Mouse (Mus musculus) liver, adult (tissue): ENCODE measurements around the gene Mcm2.

Source experiments
- GATA4 ChIP-seq: IDR thresholded peaks from 2 replicates; pipeline ENCODE4 v1.6.1; 2014; ENCODE audit warnings: mild to moderate bottlenecking, low read length; ENCODE audit not compliant: insufficient replicate concordance

Gene Mcm2

GRCm38 (mm10) chr6:88934132-88934531 lies 35.6 kb upstream of the Mcm2 start:
- TF ChIP-seq GATA4, result no peak

- no peak for TF ChIP-seq GATA4
Measured at GRCm38 (mm10) chr6:88931449-88931848, 32.9 kb upstream of the Mcm2 start.

GRCm38 (mm10) chr6:88930049-88930448 lies 31.5 kb upstream of the Mcm2 start:
- no peak for TF ChIP-seq GATA4

DNA sequence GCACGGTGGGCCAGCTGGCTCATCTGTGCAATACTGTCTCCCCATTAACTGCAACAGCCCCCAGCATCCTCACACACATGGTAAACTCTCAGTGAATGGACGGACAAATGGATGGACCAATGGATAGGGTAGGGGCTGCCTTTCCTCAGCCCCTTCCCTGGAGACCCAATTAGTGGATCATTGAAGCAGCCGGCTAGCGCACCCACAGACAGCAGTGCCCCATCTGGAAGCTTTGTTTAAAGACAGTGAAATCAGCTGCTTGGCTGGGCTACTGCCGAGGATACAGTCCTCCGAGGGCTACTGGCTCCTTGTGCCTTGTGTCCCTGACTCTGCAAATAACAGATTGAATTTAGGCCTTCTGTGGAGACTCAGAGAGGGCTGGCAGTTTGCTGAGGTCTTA lies 30.9 kb upstream of the Mcm2 start:
- TF ChIP-seq GATA4, result no peak

- no peak for TF ChIP-seq GATA4
Measured at GRCm38 (mm10) chr6:88928576-88928975, 30.0 kb upstream of the Mcm2 start.

DNA sequence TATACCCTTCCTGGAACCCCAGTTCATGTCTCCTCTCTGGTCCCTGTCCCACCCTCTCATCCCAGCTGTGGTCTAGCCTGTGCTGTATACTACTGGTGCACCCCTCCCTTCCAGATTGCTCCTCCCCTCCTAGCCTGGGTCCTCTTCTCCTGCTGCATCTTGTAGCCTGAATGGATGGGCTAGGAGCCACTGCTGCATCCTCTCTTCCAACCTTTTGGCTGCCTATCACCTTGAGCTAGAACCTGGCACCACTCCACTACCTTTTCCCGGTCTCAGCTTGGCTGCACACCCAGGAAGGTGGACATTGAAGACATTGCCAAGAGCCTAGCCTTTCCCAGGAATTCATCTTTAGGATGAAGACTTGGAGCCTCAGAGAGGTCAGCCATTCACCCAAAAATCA lies 29.4 kb upstream of the Mcm2 start:
- TF ChIP-seq GATA4, result no peak

GRCm38 (mm10) chr6:88927595-88927994 lies 29.0 kb upstream of the Mcm2 start:
- TF ChIP-seq GATA4, result no peak

DNA sequence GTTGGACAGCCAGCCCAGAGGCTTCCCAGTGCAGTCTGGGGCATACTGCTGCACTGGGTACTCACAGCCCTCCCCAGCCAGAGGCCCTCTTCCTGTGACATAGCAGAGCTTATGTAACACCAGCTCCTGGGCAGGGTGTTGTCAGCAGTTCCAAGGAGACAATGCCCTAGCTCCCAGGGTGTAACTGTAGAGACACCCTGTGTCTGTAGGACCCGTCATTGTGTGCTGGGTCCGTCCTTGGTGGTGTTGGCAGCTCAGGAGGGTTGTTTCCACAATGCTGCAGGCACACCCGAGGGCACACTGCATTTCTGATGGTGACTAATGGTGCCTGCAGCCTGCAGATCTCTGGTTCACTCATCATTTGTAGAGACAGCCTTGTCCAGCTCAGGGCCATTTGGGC lies 28.3 kb upstream of the Mcm2 start:
- TF ChIP-seq GATA4, result no peak

DNA sequence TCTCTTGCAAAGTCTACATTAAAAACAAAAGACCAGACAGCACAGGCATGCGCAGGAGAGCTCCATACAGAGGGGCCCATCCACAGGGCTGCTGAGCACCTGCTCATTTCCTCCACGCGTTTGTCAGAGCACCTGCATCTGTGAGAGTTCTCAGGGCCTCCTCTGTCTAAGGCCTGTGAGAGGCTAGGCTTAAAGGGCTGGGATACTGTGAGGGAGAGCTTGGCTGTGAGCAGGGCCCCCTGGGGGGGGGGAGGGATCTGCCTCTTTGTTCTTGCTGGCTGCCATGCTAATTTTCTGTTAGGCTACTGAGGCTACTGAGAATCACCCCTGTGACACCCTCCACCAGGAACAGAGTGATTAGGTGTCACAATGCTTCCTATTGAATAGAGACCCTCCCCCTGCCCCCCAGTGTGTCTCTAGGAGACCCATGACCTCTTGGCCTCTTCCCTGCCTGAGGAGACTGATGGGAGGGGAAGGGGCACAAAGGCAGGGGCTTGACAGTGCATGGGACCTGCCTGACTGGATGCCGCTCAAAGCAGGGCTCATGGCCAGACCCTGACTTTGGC lies 27.1 kb upstream of the Mcm2 start:
- TF ChIP-seq GATA4, result no peak

- no peak for TF ChIP-seq GATA4
Measured at GRCm38 (mm10) chr6:88924502-88925275, 26.1 kb upstream of the Mcm2 start.

DNA sequence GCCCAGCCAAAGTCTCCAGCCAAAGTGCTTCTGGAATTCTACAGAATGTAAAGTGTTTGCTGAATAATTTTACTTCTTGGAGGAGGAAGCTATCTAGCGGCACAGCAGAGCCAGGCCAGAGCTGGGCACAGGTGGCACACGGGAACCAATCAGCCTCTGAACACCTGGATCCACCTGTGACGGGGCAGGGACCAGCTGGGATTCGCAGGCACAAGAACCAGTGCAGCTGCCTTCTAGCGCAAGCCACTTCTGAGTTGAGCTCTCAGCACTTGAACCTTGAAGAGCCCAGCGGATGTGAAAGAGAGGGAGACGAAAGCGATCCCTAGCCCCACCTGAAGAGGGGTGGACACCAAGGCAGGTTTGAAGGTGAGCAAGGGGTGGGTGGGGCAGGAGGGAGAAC lies 20.2 kb upstream of the Mcm2 start:
- no peak for TF ChIP-seq GATA4

GRCm38 (mm10) chr6:88916153-88916552 lies 17.6 kb upstream of the Mcm2 start:
- no peak for TF ChIP-seq GATA4

DNA sequence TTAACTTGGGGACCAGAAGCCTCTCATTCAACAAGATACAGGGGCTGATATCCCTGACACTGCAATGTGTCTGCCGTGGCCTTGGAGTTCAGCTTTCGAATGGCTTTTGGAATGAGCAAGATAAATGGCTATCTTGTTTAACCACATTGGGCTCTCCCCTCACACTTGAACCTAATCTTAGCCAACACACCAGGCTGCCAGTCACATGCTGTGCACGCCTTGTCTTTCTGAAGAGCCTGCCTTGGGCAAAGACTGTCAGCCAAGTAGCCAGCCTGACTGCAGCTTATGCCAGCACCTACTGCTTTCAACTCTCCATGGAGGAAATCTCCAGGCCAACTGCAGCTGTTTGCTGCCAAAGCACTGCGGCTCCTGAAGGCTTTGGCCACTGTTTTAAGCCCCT lies 16.9 kb upstream of the Mcm2 start:
- TF ChIP-seq GATA4, result no peak

DNA sequence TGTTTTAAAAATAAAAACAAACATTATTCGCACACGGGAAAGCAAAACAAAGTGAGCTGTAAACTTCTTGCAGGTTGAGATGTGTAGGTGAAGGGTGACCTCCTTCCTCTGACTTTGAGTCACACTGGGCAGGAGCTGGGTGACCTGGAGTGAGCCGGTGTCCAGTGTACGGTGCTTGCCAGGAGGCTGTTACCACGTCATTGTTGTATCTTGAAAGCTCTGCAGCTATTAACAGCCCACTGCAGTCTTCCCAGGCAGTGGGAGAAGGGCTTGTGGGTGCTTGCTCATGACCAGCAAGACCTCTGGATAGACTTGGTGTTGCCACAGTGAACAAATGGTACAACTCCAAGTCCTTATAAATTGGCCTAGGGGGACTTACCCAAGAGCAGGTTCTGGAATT lies 16.2 kb upstream of the Mcm2 start:
- no peak for TF ChIP-seq GATA4

GRCm38 (mm10) chr6:88913440-88913839 lies 14.9 kb upstream of the Mcm2 start:
- no peak for TF ChIP-seq GATA4

DNA sequence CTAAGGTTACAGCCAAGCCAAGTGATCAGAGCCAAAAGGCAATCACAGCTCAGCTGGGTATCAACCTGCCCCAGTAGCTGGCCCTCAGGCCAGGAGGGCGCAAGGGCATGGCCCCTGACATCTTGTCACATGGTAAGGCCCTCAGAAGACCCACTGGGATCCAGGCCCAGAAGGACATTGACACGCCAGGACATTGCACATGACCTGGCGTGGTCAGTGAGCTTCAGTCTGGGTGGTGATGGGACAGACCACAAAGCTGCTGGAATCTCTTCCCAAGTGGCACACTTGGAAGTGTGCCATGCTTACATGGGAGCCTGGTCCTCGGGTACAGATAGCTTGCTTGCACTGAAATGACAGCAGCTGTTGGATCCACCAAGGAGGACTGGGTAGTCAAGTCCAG lies 14.4 kb upstream of the Mcm2 start:
- peak; percentile 21; the same call in 1 of the 2 replicates for TF ChIP-seq GATA4

DNA sequence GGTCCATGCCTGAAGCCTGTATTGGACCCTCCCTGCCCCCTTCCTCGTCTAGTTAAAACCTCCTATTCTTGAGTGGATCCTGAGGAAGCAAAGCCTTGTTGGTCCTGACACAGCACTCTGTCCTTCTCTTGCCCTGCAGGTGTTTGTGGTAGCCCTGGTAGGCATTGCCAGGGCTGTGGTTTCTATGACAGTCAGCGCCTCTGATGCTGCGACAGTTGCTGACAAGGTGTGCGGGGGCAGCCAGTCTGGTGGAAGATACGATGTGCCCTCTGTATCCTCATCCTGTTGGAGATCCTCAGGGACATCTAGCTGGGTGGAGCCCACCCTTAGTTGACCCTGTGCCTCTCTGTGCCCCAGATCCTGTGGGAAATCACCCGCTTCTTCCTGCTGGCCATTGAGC lies 10.6 kb upstream of the Mcm2 start:
- no peak for TF ChIP-seq GATA4
